Mouse (Mus musculus) midbrain, embryonic 11.5 days (tissue): Measurements from ENCODE around the gene BC005561. TPM values are rescaled to one million over a fixed set of nuclear protein-coding genes. Genes with fewer than 3 reads are reported as not detected.
"Not testable (repeated sequence)": the region's sequence is repeated elsewhere in the genome, so short reads cannot be mapped to it uniquely, and the experiment has no call there.

Experiments
- ATAC-seq: fragments of 200-750 bp; cut with Nextera tagmentation; 2 replicates; pipeline ENCODE4 v1.8.0; 2017; ENCODE audit warnings: moderate TSS enrichment, moderate library complexity; ENCODE audit not compliant: low FRiP score
- DNase-seq: peaks from one replicate; pipeline ENCODE4 v3.0.0; 2015; ENCODE audit warnings: low spot score; ENCODE audit errors: missing footprints
- H3K27ac ChIP-seq: fragments of 300-500 bp; sonication (generic); 2 replicates; pipeline ENCODE4 v1.5.1; 2014; ENCODE audit warnings: low read depth, low read length
- H3K27me3 ChIP-seq: fragments of 300-500 bp; sonication (generic); 2 replicates; pipeline ENCODE4 v1.6.1; 2014; ENCODE audit warnings: mild to moderate bottlenecking, low read length, moderate library complexity, mixed read lengths; ENCODE audit not compliant: control insufficient read depth, insufficient read depth
- H3K36me3 ChIP-seq: fragments of 300-500 bp; sonication (generic); 2 replicates; pipeline ENCODE4 v1.6.1; 2014; ENCODE audit warnings: mild to moderate bottlenecking, low read length, moderate library complexity, mixed read lengths; ENCODE audit not compliant: control insufficient read depth, insufficient read depth
- H3K4me1 ChIP-seq: fragments of 300-500 bp; sonication (generic); 2 replicates; pipeline ENCODE4 v1.6.1; 2014; ENCODE audit warnings: low read length; ENCODE audit not compliant: control insufficient read depth, insufficient read depth
- H3K4me2 ChIP-seq: fragments of 300-500 bp; sonication (generic); 2 replicates; pipeline ENCODE4 v1.6.1; 2014; ENCODE audit warnings: mild to moderate bottlenecking, moderate library complexity
- H3K4me3 ChIP-seq: fragments of 300-500 bp; sonication (generic); 2 replicates; pipeline ENCODE4 v1.5.1; 2014; ENCODE audit warnings: low read depth, low read length
- H3K9ac ChIP-seq: fragments of 300-500 bp; sonication (generic); 2 replicates; pipeline ENCODE4 v1.6.1; 2014; ENCODE audit warnings: low read length
- H3K9me3 ChIP-seq: fragments of 300-500 bp; sonication (generic); 2 replicates; pipeline ENCODE4 v1.6.1; 2016; ENCODE audit warnings: low read length; ENCODE audit not compliant: control insufficient read depth
- WGBS: fragments of 180-500 bp; shearing (Covaris S2); extraction: QIAGEN DNeasy Blood & Tissue Kit; methylation state at CpG from one replicate; pipeline ENCODE4 v1.1.7; 2014; 5-methylcytosine and 5-hydroxymethylcytosine counted together
- polyA plus RNA-seq: library from polyadenylated mRNA; unstranded; fragments of >200 nt; fragmentation: Nextera tagmentation; extraction: Ambion mirVana; gene quantifications from 2 replicates; pipeline ENCODE4 v1.2.1, GENCODE M21; 2014

BC005561 gene
- polyA plus RNA-seq, 1 experiment from 2014 or later, result 16.6 TPM

GRCm38 (mm10) chr5:104538612-104539011 is 30.5 kb downstream of the BC005561 start:
- WGBS, result 94% methylated on average over 1 of the region's 1 CpGs
- no peak for DNase-seq
- Histone ChIP-seq H3K27me3 (no peaks in the 10 kb centered on the region), H3K4me3 (no peak overlapping the region), H3K4me2 (no peak overlapping the region), H3K4me1 (no peaks in the 10 kb centered on the region), H3K27ac (no peak overlapping the region), H3K36me3 (peaks cover 13% of the 10 kb centered on the region; the same call in 1 of the 2 replicates), H3K9ac (no peak overlapping the region), H3K9me3 (no peaks in the 10 kb centered on the region)
- ATAC-seq, result no peak

GRCm38 (mm10) chr5:104539331-104539730 is 31.2 kb downstream of the BC005561 start:
- no peak for DNase-seq
- WGBS, result 95% methylated on average over 4 of the region's 4 CpGs
- H3K27me3 ChIP-seq, result no peaks in the 10 kb centered on the region
- H3K9ac ChIP-seq, result no peak overlapping the region
- no peak for ATAC-seq
- no peaks in the 10 kb centered on the region for H3K4me1 ChIP-seq
- H3K36me3 ChIP-seq, result peaks cover 13% of the 10 kb centered on the region; the same call in 1 of the 2 replicates
- H3K4me2 ChIP-seq, result no peak overlapping the region
- H3K27ac ChIP-seq, result no peak overlapping the region
- no peak overlapping the region for H3K4me3 ChIP-seq
- no peaks in the 10 kb centered on the region for H3K9me3 ChIP-seq

GRCm38 (mm10) chr5:104568079-104568478 is 59.9 kb downstream of the BC005561 start:
- not testable (repeated sequence) for DNase-seq, H3K4me1 ChIP-seq
- WGBS, result 71% methylated on average over 1 of the region's 1 CpGs

GRCm38 (mm10) chr5:104570766-104571165 is 62.6 kb downstream of the BC005561 start:
- Histone ChIP-seq H3K27me3 (no peaks in the 10 kb centered on the region), H3K9me3 (peaks cover 10% of the 10 kb centered on the region; the same call in 1 of the 2 replicates), H3K4me2 (peak overlapping the region; percentile 30), H3K4me1 (no peaks in the 10 kb centered on the region), H3K4me3 (no peak overlapping the region), H3K36me3 (peaks cover 2% of the 10 kb centered on the region; the same call in 1 of the 2 replicates), H3K27ac (no peak overlapping the region), H3K9ac (peak overlapping the region; percentile 24; the same call in 1 of the 2 replicates)
- DNase-seq, result peak; percentile 85
- ATAC-seq, result peak; percentile 35; the same call in 1 of the 2 replicates
- 53% methylated on average over 6 of the region's 6 CpGs for WGBS

More at GRCm38 (mm10) chr5:104568079-104568478, 59.9 kb downstream of the BC005561 start:
- not testable (repeated sequence) for ATAC-seq, H3K4me3 ChIP-seq, H3K4me2 ChIP-seq, H3K36me3 ChIP-seq, H3K27me3 ChIP-seq, H3K9me3 ChIP-seq, H3K27ac ChIP-seq, H3K9ac ChIP-seq

- not testable (repeated sequence) for H3K4me1 ChIP-seq, H3K27ac ChIP-seq, H3K36me3 ChIP-seq, H3K27me3 ChIP-seq
- peaks cover 11% of the 10 kb centered on the region; the same call in 1 of the 2 replicates for H3K9me3 ChIP-seq
- WGBS, result 4% methylated on average over 17 of the region's 19 CpGs
- peak; percentile 97 for DNase-seq
- peak; percentile 99 for ATAC-seq
- H3K4me3 ChIP-seq, result peak overlapping the region; percentile 48
- peak overlapping the region; percentile 73 for H3K9ac ChIP-seq
- H3K4me2 ChIP-seq, result peak overlapping the region; percentile 40
These were observed 63.2 kb downstream of the BC005561 start for GRCm38 (mm10) chr5:104571282-104571921.

Other genes with a start within 250 kb of the BC005561 start
- not detected in 2 replicates for gene Ibsp, start 209.2 kb upstream of the BC005561 start, polyA plus RNA-seq
- not detected in 2 replicates for gene Mepe, start 183.0 kb upstream of the BC005561 start, polyA plus RNA-seq
- 6.8 and 8.2 TPM in 2 replicates for gene Spp1, start 73.2 kb upstream of the BC005561 start, polyA plus RNA-seq
- gene Pkd2, start 48.9 kb upstream of the BC005561 start, polyA plus RNA-seq, result 10.3 and 11.2 TPM in 2 replicates